Mouse (Mus musculus): Measurements from ENCODE around the gene Naip5.
"Not testable (repeated sequence)": the region's sequence is repeated elsewhere in the genome, so short reads cannot be mapped to it uniquely, and the experiment has no call there.

DNA sequence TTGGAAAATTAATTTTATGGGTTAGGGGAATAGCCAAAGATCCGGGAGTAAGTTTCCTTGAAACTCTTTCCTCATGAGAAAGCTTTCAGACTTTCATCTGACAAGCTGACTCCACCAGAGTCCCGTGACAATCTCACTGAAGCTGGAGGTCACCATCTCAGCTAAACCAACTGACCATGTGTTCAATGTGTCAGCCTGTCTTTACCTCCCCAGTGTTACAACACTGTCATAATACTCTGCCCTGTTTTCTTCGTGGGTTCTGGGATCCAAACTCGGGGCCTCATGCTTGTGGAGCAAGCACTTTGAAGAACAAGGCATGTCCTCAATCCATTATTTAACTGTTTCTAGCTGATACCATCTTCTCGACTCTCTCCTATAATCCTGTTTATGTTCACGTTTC lies 9.8 kb upstream of the Naip5 start:
- TF ChIP-seq CTCF, EP300 (IDR thresholded peaks at IDR 0.05; ENCODE audit: low read depth): not testable (repeated sequence)
